Mouse (Mus musculus): ENCODE results near the gene Pak3. TPM values are rescaled to one million over a fixed set of nuclear protein-coding genes. Genes with fewer than 3 reads are reported as not detected.

Pak3 gene
- total and polyA plus RNA-seq, 3 experiments, result not detected

DNA sequence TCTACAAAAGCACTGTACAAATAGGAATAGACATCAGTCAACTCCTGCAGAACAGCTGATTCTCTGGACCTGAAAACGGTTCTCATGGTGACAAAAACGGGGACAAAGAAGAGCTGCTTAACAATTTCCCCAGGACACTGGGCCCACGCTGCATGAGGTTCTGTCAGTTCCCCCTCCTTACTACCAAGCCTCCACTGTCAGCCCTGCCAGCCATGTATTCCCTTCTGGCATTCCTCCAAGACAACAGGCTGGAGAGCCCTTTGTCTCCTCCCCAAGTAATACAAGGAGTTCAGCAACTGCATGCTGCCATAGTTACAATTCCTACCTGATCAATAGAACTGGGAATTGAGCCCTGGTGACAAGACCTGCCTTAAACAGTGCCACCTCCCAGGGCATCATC is 15.2 kb downstream of the Pak3 start:
- H3K4me1 ChIP-seq (ENCODE audit: control insufficient read depth in 1 of 2, insufficient read depth in 2 of 2, low read length in 2 of 2), result no peaks in the 10 kb centered on the region
- H3K27me3 ChIP-seq (ENCODE audit: control insufficient read depth in 1 of 2, insufficient read depth in 2 of 2, low read length in 2 of 2), result no peaks in the 10 kb centered on the region
- H3K4me3 ChIP-seq (ENCODE audit: control insufficient read depth in 1 of 2, insufficient read depth in 1 of 2, low read depth in 2 of 2, low read length in 2 of 2), result no peak overlapping the region
- no peaks in the 10 kb centered on the region for H3K9me3 ChIP-seq (replicated peaks; ENCODE audit: insufficient read depth, low read length)
- no peaks in the 10 kb centered on the region for H3K79me2 ChIP-seq (ENCODE audit: control insufficient read depth, insufficient read depth, low read length, poor library complexity)
- TF ChIP-seq GATA1 (IDR thresholded peaks at IDR 0.05; ENCODE audit: low read depth, low read length) (no peak), ZC3H11A (IDR thresholded peaks at IDR 0.05; ENCODE audit: low read depth, low read length) (no peak), MAX (IDR thresholded peaks at IDR 0.05; ENCODE audit: low read length) (no peak), MYC (IDR thresholded peaks at IDR 0.05; ENCODE audit: low read depth, low read length) (no peak), E2F4 (IDR thresholded peaks at IDR 0.05; ENCODE audit: borderline replicate concordance, low read depth, low read length) (no peak), ZMIZ1 (IDR thresholded peaks at IDR 0.05; ENCODE audit: low read depth, low read length) (no peak), MEF2A (IDR thresholded peaks at IDR 0.05; ENCODE audit: extremely low read depth, insufficient replicate concordance, low read depth, low read length, poor library complexity, severe bottlenecking) (no peak), ELF1 (IDR thresholded peaks at IDR 0.05; ENCODE audit: low read depth, low read length) (no peak), TAL1 (IDR thresholded peaks at IDR 0.05; ENCODE audit: low read length) (no peak), EP300 (IDR thresholded peaks at IDR 0.05; ENCODE audit: low read depth in 1 of 2, low read length in 2 of 2) (no peak), SMC3 (IDR thresholded peaks at IDR 0.05; ENCODE audit: low read depth, low read length) (no peak), TBP (IDR thresholded peaks at IDR 0.05; ENCODE audit: low read depth, low read length) (no peak), NRF1 (IDR thresholded peaks at IDR 0.05; ENCODE audit: insufficient read depth, low read depth, low read length, poor library complexity, severe bottlenecking) (no peak), USF1 (IDR thresholded peaks at IDR 0.05; ENCODE audit: low read depth, low read length) (no peak), ZNF384 (IDR thresholded peaks at IDR 0.05; ENCODE audit: low read depth, low read length) (no peak)
- no peak overlapping the region for H3K9ac ChIP-seq (ENCODE audit: control insufficient read depth, low read depth, low read length, poor library complexity, severe bottlenecking)
- DNase-seq (ENCODE audit: low read depth, low spot score), result no peak
- no peak overlapping the region for H3K27ac ChIP-seq (ENCODE audit: control insufficient read depth, low read depth, low read length)
- no peaks in the 10 kb centered on the region for H3K36me3 ChIP-seq (ENCODE audit: control insufficient read depth in 1 of 2, insufficient read depth in 2 of 2, low read length in 2 of 2)

GRCm38 (mm10) chrX:143542756-143543155 is 24.4 kb downstream of the Pak3 start:
- Histone ChIP-seq H3K27me3 (ENCODE audit: control insufficient read depth in 1 of 2, insufficient read depth in 2 of 2, low read length in 2 of 2) (no peaks in the 10 kb centered on the region), H3K9ac (ENCODE audit: control insufficient read depth, low read depth, low read length, poor library complexity, severe bottlenecking) (no peak overlapping the region), H3K9me3 (replicated peaks; ENCODE audit: insufficient read depth, low read length) (no peaks in the 10 kb centered on the region), H3K36me3 (ENCODE audit: control insufficient read depth in 1 of 2, insufficient read depth in 2 of 2, low read length in 2 of 2) (no peaks in the 10 kb centered on the region), H3K79me2 (ENCODE audit: control insufficient read depth, insufficient read depth, low read length, poor library complexity) (no peaks in the 10 kb centered on the region), H3K4me3 (ENCODE audit: control insufficient read depth in 1 of 2, insufficient read depth in 1 of 2, low read depth in 2 of 2, low read length in 2 of 2) (no peak overlapping the region), H3K4me1 (ENCODE audit: control insufficient read depth in 1 of 2, insufficient read depth in 2 of 2, low read length in 2 of 2) (no peaks in the 10 kb centered on the region), H3K27ac (ENCODE audit: control insufficient read depth, low read depth, low read length) (no peak overlapping the region)
- TF ChIP-seq UBTF (IDR thresholded peaks at IDR 0.05; ENCODE audit: borderline replicate concordance, insufficient read depth, low read depth, low read length) (no peak), ZC3H11A (IDR thresholded peaks at IDR 0.05; ENCODE audit: low read depth, low read length) (no peak), NRF1 (IDR thresholded peaks at IDR 0.05; ENCODE audit: insufficient read depth, low read depth, low read length, poor library complexity, severe bottlenecking) (no peak), CHD2 (IDR thresholded peaks at IDR 0.05; ENCODE audit: low read length) (no peak), ZNF384 (IDR thresholded peaks at IDR 0.05; ENCODE audit: low read depth, low read length) (no peak), MYB (IDR thresholded peaks at IDR 0.05; ENCODE audit: low read depth, low read length) (no peak), POLR2AphosphoS2 (IDR thresholded peaks at IDR 0.05; ENCODE audit: low read length) (no peak), ZKSCAN1 (IDR thresholded peaks at IDR 0.05; ENCODE audit: low read depth, low read length) (no peak), MXI1 (IDR thresholded peaks at IDR 0.05; ENCODE audit: low read depth, low read length) (no peak), POLR2A (IDR thresholded peaks at IDR 0.05; ENCODE audit: control insufficient read depth in 1 of 2, insufficient read depth in 1 of 2, low read depth in 1 of 2, low read length in 2 of 2, poor library complexity in 1 of 2) (no peak), MYC (IDR thresholded peaks at IDR 0.05; ENCODE audit: low read depth, low read length) (no peak), TBP (IDR thresholded peaks at IDR 0.05; ENCODE audit: low read depth, low read length) (no peak), JUND (IDR thresholded peaks at IDR 0.05; ENCODE audit: low read depth, low read length) (no peak), TCF12 (IDR thresholded peaks at IDR 0.05; ENCODE audit: low read depth, low read length) (no peak), MAX (IDR thresholded peaks at IDR 0.05; ENCODE audit: low read length) (no peak)
- no peak for DNase-seq (ENCODE audit: low read depth, low spot score)

All from MEL (cell line).